Mouse (Mus musculus): ENCODE measurements at regions not wholly inside any gene's neighbourhood (a gene's known extent, or its start where the extent isn't known, plus 50 kb on each side); places are given as distances from the start of the nearest gene placed in this dataset.
A peak's percentile ranks its signal among the peaks of the same experiment; 100 is the strongest.

DNA sequence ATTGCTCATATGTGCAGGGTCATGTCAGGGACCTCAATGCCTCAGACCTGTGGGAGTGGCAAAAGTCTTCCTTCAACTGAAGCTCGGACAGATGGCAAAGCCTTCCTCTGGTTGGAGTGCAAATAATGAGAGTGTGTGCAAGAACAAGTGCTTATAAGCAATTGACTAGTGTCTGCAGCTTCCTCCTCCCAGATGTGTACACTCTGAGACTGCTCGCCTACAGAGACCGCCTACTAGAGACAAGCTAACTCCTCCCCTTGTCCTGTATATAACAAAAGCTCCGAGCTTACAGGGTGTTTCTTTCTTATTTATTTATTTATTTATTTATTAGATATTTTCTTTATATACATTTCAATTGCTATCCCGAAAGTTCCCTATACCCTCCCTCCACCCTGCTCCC is 138.7 kb upstream of the Sox4 start:
- no peak overlapping the region for H3K4me2 ChIP-seq (ENCODE audit: low read length)
- WGBS = 93% methylated on average over 5 of the region's 5 CpGs

DNA sequence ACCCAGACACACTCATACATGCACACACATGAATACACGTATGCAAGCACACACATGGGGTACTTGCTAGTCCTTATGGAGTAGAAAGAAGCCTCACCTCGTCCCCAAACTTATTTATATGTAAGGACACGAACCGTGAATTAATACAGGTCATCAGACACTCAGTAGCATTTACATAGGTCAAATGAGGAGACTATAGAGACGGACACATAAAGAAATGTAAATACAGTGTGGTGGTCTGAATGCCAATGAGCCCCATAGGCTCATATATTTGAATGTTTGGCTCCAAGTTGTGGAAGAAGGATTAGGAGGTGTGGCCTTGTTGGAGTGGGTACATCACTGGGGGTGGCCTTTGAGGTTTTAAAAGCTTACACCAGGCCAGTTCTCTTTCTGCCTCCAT is 133.3 kb upstream of the Sox4 start:
- H3K27ac ChIP-seq (replicated peaks; ENCODE audit: low read depth, low read length) = no peak overlapping the region
- H3K27me3 ChIP-seq (ENCODE audit: control insufficient read depth, insufficient read depth, low read length) = no peaks in the 10 kb centered on the region
- no peak for ATAC-seq (ENCODE audit: low FRiP score, low TSS enrichment)
- no peaks in the 10 kb centered on the region; the same call in 1 of the 2 replicates for H3K9me3 ChIP-seq (ENCODE audit: control insufficient read depth, low read length)
- WGBS = 50% methylated on average over 5 of the region's 5 CpGs
- H3K4me3 ChIP-seq (replicated peaks; ENCODE audit: low read depth, low read length) = no peak overlapping the region
- H3K36me3 ChIP-seq (ENCODE audit: control insufficient read depth, insufficient read depth, low read length) = no peaks in the 10 kb centered on the region
- no peaks in the 10 kb centered on the region for H3K4me1 ChIP-seq (ENCODE audit: control insufficient read depth, insufficient read depth, low read length)
- no peak overlapping the region for H3K9ac ChIP-seq (replicated peaks; ENCODE audit: low read length)
- no peak overlapping the region for H3K4me2 ChIP-seq (ENCODE audit: low read length)
- DNase-seq = no peak

More for the DNA sequence above, 138.7 kb upstream of the Sox4 start:
- no peaks in the 10 kb centered on the region; the same call in 1 of the 2 replicates for H3K9me3 ChIP-seq (ENCODE audit: control insufficient read depth, low read length)
- no peak overlapping the region for H3K27ac ChIP-seq (replicated peaks; ENCODE audit: low read depth, low read length)
- no peaks in the 10 kb centered on the region for H3K36me3 ChIP-seq (ENCODE audit: control insufficient read depth, insufficient read depth, low read length)
- no peaks in the 10 kb centered on the region for H3K4me1 ChIP-seq (ENCODE audit: control insufficient read depth, insufficient read depth, low read length)
- H3K9ac ChIP-seq (replicated peaks; ENCODE audit: low read length) = no peak overlapping the region
- no peaks in the 10 kb centered on the region for H3K27me3 ChIP-seq (ENCODE audit: control insufficient read depth, insufficient read depth, low read length)
- ATAC-seq (ENCODE audit: low FRiP score, low TSS enrichment) (no peak), DNase-seq (no peak)
- no peak overlapping the region for H3K4me3 ChIP-seq (replicated peaks; ENCODE audit: low read depth, low read length)

GRCm38 (mm10) chr13:29081064-29081463 is 127.6 kb upstream of the Sox4 start:
- Histone ChIP-seq H3K27ac (replicated peaks; ENCODE audit: low read depth, low read length) (no peak overlapping the region), H3K4me3 (replicated peaks; ENCODE audit: low read depth, low read length) (no peak overlapping the region), H3K36me3 (ENCODE audit: control insufficient read depth, insufficient read depth, low read length) (no peaks in the 10 kb centered on the region), H3K9ac (replicated peaks; ENCODE audit: low read length) (no peak overlapping the region), H3K4me1 (ENCODE audit: control insufficient read depth, insufficient read depth, low read length) (no peaks in the 10 kb centered on the region), H3K9me3 (ENCODE audit: control insufficient read depth, low read length) (no peaks in the 10 kb centered on the region), H3K27me3 (ENCODE audit: control insufficient read depth, insufficient read depth, low read length) (no peaks in the 10 kb centered on the region), H3K4me2 (ENCODE audit: low read length) (no peak overlapping the region)
- DNase-seq (no peak), ATAC-seq (ENCODE audit: low FRiP score, low TSS enrichment) (no peak)
- 35% methylated on average over 2 of the region's 2 CpGs for WGBS

DNA sequence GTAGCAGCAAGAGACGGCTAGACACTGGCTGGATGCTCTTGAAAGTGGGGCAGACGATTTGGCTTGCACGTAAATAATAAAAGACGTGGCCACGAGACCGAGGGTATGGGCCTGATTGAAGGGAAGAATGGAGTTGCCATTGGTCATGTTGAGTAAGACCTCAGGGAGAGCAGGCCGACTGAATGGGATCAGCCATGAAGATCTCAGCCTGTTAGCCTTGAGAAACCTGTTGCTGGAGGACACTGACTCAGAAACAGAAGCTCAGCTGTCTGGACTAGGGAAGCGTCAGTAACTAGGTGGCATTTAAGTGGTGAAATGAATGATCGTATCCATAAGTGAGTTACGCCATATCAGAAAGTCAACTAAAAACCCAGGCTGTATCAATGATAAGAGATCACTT is 126.3 kb upstream of the Sox4 start:
- Histone ChIP-seq H3K9ac (replicated peaks; ENCODE audit: low read length) (no peak overlapping the region), H3K4me1 (ENCODE audit: control insufficient read depth, insufficient read depth, low read length) (no peaks in the 10 kb centered on the region), H3K36me3 (ENCODE audit: control insufficient read depth, insufficient read depth, low read length) (no peaks in the 10 kb centered on the region), H3K27me3 (ENCODE audit: control insufficient read depth, insufficient read depth, low read length) (no peaks in the 10 kb centered on the region), H3K27ac (replicated peaks; ENCODE audit: low read depth, low read length) (no peak overlapping the region), H3K9me3 (ENCODE audit: control insufficient read depth, low read length) (no peaks in the 10 kb centered on the region), H3K4me3 (replicated peaks; ENCODE audit: low read depth, low read length) (no peak overlapping the region), H3K4me2 (ENCODE audit: low read length) (no peak overlapping the region)
- no peak for ATAC-seq (ENCODE audit: low FRiP score, low TSS enrichment)
- no peak for DNase-seq
- WGBS = 96% methylated on average over 10 of the region's 10 CpGs

DNA sequence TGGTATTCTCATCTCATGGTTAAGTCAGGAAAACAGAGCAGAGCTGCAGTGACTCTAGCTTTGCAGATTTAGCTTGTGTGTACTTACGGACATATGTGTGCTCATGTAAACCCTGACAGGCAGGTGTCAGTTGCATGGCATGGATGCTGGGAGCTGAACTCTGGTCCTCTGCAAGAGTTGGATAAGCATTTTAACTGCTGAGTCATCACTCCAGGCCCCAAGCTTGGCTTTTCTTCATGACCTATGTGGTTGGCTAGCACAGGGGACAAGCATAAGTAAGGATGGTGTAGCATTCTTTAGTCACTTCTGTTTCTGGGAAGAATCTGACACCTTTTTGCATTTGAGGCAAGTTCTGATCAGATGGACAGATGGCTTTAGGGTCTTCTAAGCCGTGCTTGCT is 120.1 kb upstream of the Sox4 start:
- Histone ChIP-seq H3K4me1 (ENCODE audit: control insufficient read depth, insufficient read depth, low read length) (no peaks in the 10 kb centered on the region), H3K27me3 (ENCODE audit: control insufficient read depth, insufficient read depth, low read length) (no peaks in the 10 kb centered on the region), H3K36me3 (ENCODE audit: control insufficient read depth, insufficient read depth, low read length) (no peaks in the 10 kb centered on the region), H3K9ac (replicated peaks; ENCODE audit: low read length) (no peak overlapping the region), H3K4me3 (replicated peaks; ENCODE audit: low read depth, low read length) (no peak overlapping the region), H3K9me3 (ENCODE audit: control insufficient read depth, low read length) (no peaks in the 10 kb centered on the region), H3K27ac (replicated peaks; ENCODE audit: low read depth, low read length) (no peak overlapping the region), H3K4me2 (ENCODE audit: low read length) (no peak overlapping the region)
- DNase-seq (no peak), ATAC-seq (ENCODE audit: low FRiP score, low TSS enrichment) (no peak)
- 92% methylated on average over 2 of the region's 2 CpGs for WGBS

DNA sequence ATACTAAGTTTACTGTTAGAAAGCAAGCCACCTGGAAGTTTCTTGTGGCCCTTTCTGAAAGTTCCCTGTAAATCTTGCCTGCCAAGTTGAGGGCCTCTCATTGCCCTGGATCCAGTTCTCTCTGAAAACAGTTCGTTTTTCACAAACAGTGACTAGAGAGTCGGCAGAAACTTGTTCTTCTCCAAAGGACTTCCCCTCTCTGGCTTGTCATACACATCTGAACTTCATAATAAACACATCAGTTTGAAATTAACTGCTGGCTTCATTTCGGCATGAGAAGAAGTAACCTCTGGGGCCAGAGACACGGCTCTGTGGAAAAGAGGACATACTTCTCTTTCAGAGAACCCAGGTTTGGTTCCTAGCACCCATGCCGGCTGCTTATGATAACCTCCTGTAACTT is 110.4 kb upstream of the Sox4 start:
- Histone ChIP-seq H3K36me3 (ENCODE audit: control insufficient read depth, insufficient read depth, low read length) (no peaks in the 10 kb centered on the region), H3K9me3 (ENCODE audit: control insufficient read depth, low read length) (no peaks in the 10 kb centered on the region; the same call in 1 of the 2 replicates), H3K4me1 (ENCODE audit: control insufficient read depth, insufficient read depth, low read length) (no peaks in the 10 kb centered on the region), H3K4me3 (replicated peaks; ENCODE audit: low read depth, low read length) (no peak overlapping the region), H3K9ac (replicated peaks; ENCODE audit: low read length) (no peak overlapping the region), H3K27me3 (ENCODE audit: control insufficient read depth, insufficient read depth, low read length) (no peaks in the 10 kb centered on the region), H3K27ac (replicated peaks; ENCODE audit: low read depth, low read length) (no peak overlapping the region), H3K4me2 (ENCODE audit: low read length) (no peak overlapping the region)
- DNase-seq (no peak), ATAC-seq (ENCODE audit: low FRiP score, low TSS enrichment) (no peak)
- WGBS = 88% methylated on average over 5 of the region's 5 CpGs

DNA sequence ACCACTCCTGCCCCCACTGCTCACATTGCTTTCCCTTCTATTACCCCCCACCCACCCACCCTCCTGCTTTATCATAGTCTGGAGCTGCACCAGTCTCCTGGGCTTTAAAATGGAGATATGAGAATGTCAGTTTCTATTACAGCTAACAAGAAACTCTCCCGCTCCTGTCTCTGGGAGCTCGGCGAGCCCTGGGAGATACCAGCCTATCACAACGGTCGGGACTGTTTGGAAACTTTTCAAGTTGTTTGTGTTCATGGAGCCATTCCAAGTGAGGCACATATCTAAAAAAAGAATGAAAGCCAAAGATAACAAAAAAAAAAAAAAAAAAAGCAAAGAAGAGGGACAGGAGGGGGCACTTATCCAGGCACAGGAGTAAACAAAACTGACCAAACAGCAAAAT is 105.2 kb upstream of the Sox4 start:
- ATAC-seq (ENCODE audit: low FRiP score, low TSS enrichment) (no peak), DNase-seq (peak; percentile 13)
- Histone ChIP-seq H3K36me3 (ENCODE audit: control insufficient read depth, insufficient read depth, low read length) (no peaks in the 10 kb centered on the region), H3K4me2 (ENCODE audit: low read length) (no peak overlapping the region), H3K27ac (replicated peaks; ENCODE audit: low read depth, low read length) (no peak overlapping the region), H3K9me3 (ENCODE audit: control insufficient read depth, low read length) (no peaks in the 10 kb centered on the region; the same call in 1 of the 2 replicates), H3K27me3 (ENCODE audit: control insufficient read depth, insufficient read depth, low read length) (no peaks in the 10 kb centered on the region), H3K9ac (replicated peaks; ENCODE audit: low read length) (no peak overlapping the region), H3K4me1 (ENCODE audit: control insufficient read depth, insufficient read depth, low read length) (no peaks in the 10 kb centered on the region), H3K4me3 (replicated peaks; ENCODE audit: low read depth, low read length) (no peak overlapping the region)
- whole genome bisulfite sequencing = 77% methylated on average over 5 of the region's 5 CpGs

DNA sequence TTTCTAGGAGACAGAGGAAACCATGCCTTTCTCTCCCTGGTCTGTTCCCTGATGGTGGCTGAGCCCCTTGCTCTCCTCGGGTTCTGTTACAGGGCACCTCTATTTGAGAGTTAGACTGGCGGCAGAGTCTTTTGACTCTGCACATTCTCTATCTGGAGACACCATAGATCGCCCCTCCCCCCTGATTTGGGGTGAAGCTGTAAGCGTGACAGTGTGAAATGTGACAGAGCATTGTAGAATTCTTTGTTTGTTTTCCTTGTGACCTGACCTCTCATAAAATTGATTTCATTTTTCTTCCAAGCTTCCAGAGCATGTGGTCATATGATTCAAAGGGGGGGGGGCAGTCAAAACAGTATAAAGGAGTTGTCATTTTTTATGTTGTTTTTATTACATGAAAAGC is 96.2 kb upstream of the Sox4 start:
- peaks cover 10% of the 10 kb centered on the region for H3K4me1 ChIP-seq (ENCODE audit: control insufficient read depth, insufficient read depth, low read length)
- no peaks in the 10 kb centered on the region for H3K36me3 ChIP-seq (ENCODE audit: control insufficient read depth, insufficient read depth, low read length)
- 31% methylated on average over 4 of the region's 4 CpGs for WGBS
- H3K27me3 ChIP-seq (ENCODE audit: control insufficient read depth, insufficient read depth, low read length) = no peaks in the 10 kb centered on the region
- H3K4me2 ChIP-seq (ENCODE audit: low read length) = no peak overlapping the region
- no peak for ATAC-seq (ENCODE audit: low FRiP score, low TSS enrichment)
- H3K9ac ChIP-seq (replicated peaks; ENCODE audit: low read length) = no peak overlapping the region
- no peak overlapping the region for H3K4me3 ChIP-seq (replicated peaks; ENCODE audit: low read depth, low read length)
- no peaks in the 10 kb centered on the region for H3K9me3 ChIP-seq (ENCODE audit: control insufficient read depth, low read length)
- no peak overlapping the region for H3K27ac ChIP-seq (replicated peaks; ENCODE audit: low read depth, low read length)
- peak; percentile 68 for DNase-seq

GRCm38 (mm10) chr13:29048990-29049576 is 95.6 kb upstream of the Sox4 start:
- no peak; the same call in 1 of the 2 replicates for ATAC-seq (ENCODE audit: low FRiP score, low TSS enrichment)

More at GRCm38 (mm10) chr13:29048990-29049576, 95.6 kb upstream of the Sox4 start:
- DNase-seq = no peak
- no peaks in the 10 kb centered on the region for H3K27me3 ChIP-seq (ENCODE audit: control insufficient read depth, insufficient read depth, low read length)
- H3K4me2 ChIP-seq (ENCODE audit: low read length) = no peak overlapping the region
- no peaks in the 10 kb centered on the region for H3K9me3 ChIP-seq (ENCODE audit: control insufficient read depth, low read length)
- H3K9ac ChIP-seq (replicated peaks; ENCODE audit: low read length) = no peak overlapping the region
- peak overlapping the region; percentile 55; the same call in 1 of the 2 replicates for H3K27ac ChIP-seq (replicated peaks; ENCODE audit: low read depth, low read length)
- no peaks in the 10 kb centered on the region for H3K36me3 ChIP-seq (ENCODE audit: control insufficient read depth, insufficient read depth, low read length)
- H3K4me3 ChIP-seq (replicated peaks; ENCODE audit: low read depth, low read length) = no peak overlapping the region
- WGBS = 58% methylated on average over 7 of the region's 7 CpGs
- H3K4me1 ChIP-seq (ENCODE audit: control insufficient read depth, insufficient read depth, low read length) = peaks cover 10% of the 10 kb centered on the region
